Mouse (Mus musculus): ENCODE results near the gene Fkbp5. TPM values are rescaled to one million over a fixed set of nuclear protein-coding genes. Genes with fewer than 3 reads are reported as not detected.
"Not testable (repeated sequence)": the region's sequence is repeated elsewhere in the genome, so short reads cannot be mapped to it uniquely, and the experiment has no call there.

The Fkbp5 gene
- polyA plus RNA-seq (2015; fragmentation: Nextera tagmentation; extraction: Ambion mirVana), result 15.8 and 26.9 TPM in 2 replicates

- Histone ChIP-seq H3K4me3 (ENCODE audit: low read depth, low read length) (peak within 1 kb of the TSS; percentile 34), H3K27me3 (replicated peaks; ENCODE audit: insufficient read depth, low read length) (no peaks in the 10 kb centered on the region), H3K4me1 (ENCODE audit: insufficient read depth, low read depth, low read length) (peaks cover 48% of the 10 kb centered on the region), H3K36me3 (ENCODE audit: insufficient read depth, low read length) (no peaks in the 10 kb centered on the region), H3K27ac (ENCODE audit: low read length) (peak within 1 kb of the TSS; percentile 97), H3K9me3 (ENCODE audit: low read length) (no peaks in the 10 kb centered on the region), H3K9ac (replicated peaks; ENCODE audit: low read depth) (peak within 1 kb of the TSS; percentile 50), H3K4me2 (replicated peaks; ENCODE audit: low read depth, low read length) (peak within 1 kb of the TSS; percentile 73)
- peak; percentile 36; the same call in 1 of the 2 replicates for TF ChIP-seq EP300 (IDR thresholded peaks at IDR 0.05)
- TF ChIP-seq CTCF (IDR thresholded peaks at IDR 0.05), result peak; percentile 7; the same call in 1 of the 2 replicates
- ATAC-seq (peak; percentile 51), DNase-seq (ENCODE audit: low spot score) (peak; percentile 98)
- whole genome bisulfite sequencing, result 2% methylated on average over 16 of the region's 16 CpGs
Observed at GRCm38 (mm10) chr17:28517441-28517955, at the start of gene Fkbp5. Gene Fkbp5, minus strand, starts transcription at chr17:28517527.

- H3K9ac ChIP-seq (replicated peaks; ENCODE audit: low read depth), result no peak overlapping the region
- TF ChIP-seq CTCF (IDR thresholded peaks at IDR 0.05) (no peak), EP300 (IDR thresholded peaks at IDR 0.05) (no peak)
- H3K4me3 ChIP-seq (ENCODE audit: low read depth, low read length), result no peak overlapping the region
- no peaks in the 10 kb centered on the region for H3K36me3 ChIP-seq (ENCODE audit: insufficient read depth, low read length)
- no peaks in the 10 kb centered on the region for H3K4me1 ChIP-seq (ENCODE audit: insufficient read depth, low read depth, low read length)
- H3K27ac ChIP-seq (ENCODE audit: low read length), result no peak overlapping the region
- peak; percentile 48 for DNase-seq (ENCODE audit: low spot score)
- H3K9me3 ChIP-seq (ENCODE audit: low read length), result no peaks in the 10 kb centered on the region
- H3K27me3 ChIP-seq (replicated peaks; ENCODE audit: insufficient read depth, low read length), result no peaks in the 10 kb centered on the region
- ATAC-seq, result no peak
- H3K4me2 ChIP-seq (replicated peaks; ENCODE audit: low read depth, low read length), result no peak overlapping the region
Observed at GRCm38 (mm10) chr17:28565181-28565580, 47.9 kb upstream of the Fkbp5 start.

GRCm38 (mm10) chr17:28561613-28562012, 44.3 kb upstream of the Fkbp5 start:
- Histone ChIP-seq H3K36me3 (ENCODE audit: insufficient read depth, low read length) (no peaks in the 10 kb centered on the region), H3K9me3 (ENCODE audit: low read length) (no peaks in the 10 kb centered on the region), H3K27ac (ENCODE audit: low read length) (no peak overlapping the region; the same call in 1 of the 2 replicates), H3K4me2 (replicated peaks; ENCODE audit: low read depth, low read length) (no peak overlapping the region), H3K4me1 (ENCODE audit: insufficient read depth, low read depth, low read length) (no peaks in the 10 kb centered on the region), H3K9ac (replicated peaks; ENCODE audit: low read depth) (no peak overlapping the region), H3K4me3 (ENCODE audit: low read depth, low read length) (no peak overlapping the region), H3K27me3 (replicated peaks; ENCODE audit: insufficient read depth, low read length) (no peaks in the 10 kb centered on the region)
- 38% methylated on average over 7 of the region's 7 CpGs for WGBS
- no peak for DNase-seq (ENCODE audit: low spot score)
- TF ChIP-seq CTCF (IDR thresholded peaks at IDR 0.05), result no peak
- no peak for TF ChIP-seq EP300 (IDR thresholded peaks at IDR 0.05)
- peak; percentile 56 for ATAC-seq

- Histone ChIP-seq H3K27me3 (replicated peaks; ENCODE audit: insufficient read depth, low read length) (no peaks in the 10 kb centered on the region), H3K9ac (replicated peaks; ENCODE audit: low read depth) (no peak within 1 kb of the TSS), H3K9me3 (ENCODE audit: low read length) (no peaks in the 10 kb centered on the region), H3K36me3 (ENCODE audit: insufficient read depth, low read length) (no peaks in the 10 kb centered on the region), H3K4me2 (replicated peaks; ENCODE audit: low read depth, low read length) (no peak within 1 kb of the TSS), H3K4me1 (ENCODE audit: insufficient read depth, low read depth, low read length) (no peaks in the 10 kb centered on the region), H3K27ac (ENCODE audit: low read length) (no peak within 1 kb of the TSS; the same call in 1 of the 2 replicates), H3K4me3 (ENCODE audit: low read depth, low read length) (no peak within 1 kb of the TSS)
- 61% methylated on average over 4 of the region's 4 CpGs for WGBS
- DNase-seq (ENCODE audit: low spot score) (no peak), ATAC-seq (no peak)
- TF ChIP-seq EP300 (IDR thresholded peaks at IDR 0.05) (no peak), CTCF (IDR thresholded peaks at IDR 0.05) (no peak)
Observed at GRCm38 (mm10) chr17:28560598-28560997, 43.3 kb upstream of the Fkbp5 start, which contains the start of gene Clps. Gene Clps, minus strand, starts transcription at chr17:28560766.

GRCm38 (mm10) chr17:28557772-28558171, 40.4 kb upstream of the Fkbp5 start:
- no peak overlapping the region for H3K4me2 ChIP-seq (replicated peaks; ENCODE audit: low read depth, low read length)
- TF ChIP-seq CTCF (IDR thresholded peaks at IDR 0.05) (no peak), EP300 (IDR thresholded peaks at IDR 0.05) (no peak)
- H3K4me3 ChIP-seq (ENCODE audit: low read depth, low read length), result no peak overlapping the region
- H3K9ac ChIP-seq (replicated peaks; ENCODE audit: low read depth), result no peak overlapping the region
- no peaks in the 10 kb centered on the region for H3K4me1 ChIP-seq (ENCODE audit: insufficient read depth, low read depth, low read length)
- no peaks in the 10 kb centered on the region for H3K27me3 ChIP-seq (replicated peaks; ENCODE audit: insufficient read depth, low read length)
- no peak overlapping the region for H3K27ac ChIP-seq (ENCODE audit: low read length)
- ATAC-seq (no peak), DNase-seq (ENCODE audit: low spot score) (no peak)
- H3K9me3 ChIP-seq (ENCODE audit: low read length), result no peaks in the 10 kb centered on the region
- 73% methylated on average over 6 of the region's 6 CpGs for WGBS
- H3K36me3 ChIP-seq (ENCODE audit: insufficient read depth, low read length), result no peaks in the 10 kb centered on the region

GRCm38 (mm10) chr17:28556635-28557396, 39.5 kb upstream of the Fkbp5 start:
- Histone ChIP-seq H3K36me3 (ENCODE audit: insufficient read depth, low read length) (no peaks in the 10 kb centered on the region), H3K9me3 (ENCODE audit: low read length) (no peaks in the 10 kb centered on the region), H3K4me3 (ENCODE audit: low read depth, low read length) (no peak overlapping the region), H3K27me3 (replicated peaks; ENCODE audit: insufficient read depth, low read length) (no peaks in the 10 kb centered on the region), H3K27ac (ENCODE audit: low read length) (no peak overlapping the region), H3K4me2 (replicated peaks; ENCODE audit: low read depth, low read length) (no peak overlapping the region), H3K4me1 (ENCODE audit: insufficient read depth, low read depth, low read length) (no peaks in the 10 kb centered on the region), H3K9ac (replicated peaks; ENCODE audit: low read depth) (no peak overlapping the region)
- WGBS, result 41% methylated on average over 6 of the region's 6 CpGs
- DNase-seq (ENCODE audit: low spot score) (peak; percentile 62), ATAC-seq (peak; percentile 45)
- TF ChIP-seq EP300 (IDR thresholded peaks at IDR 0.05) (no peak), CTCF (IDR thresholded peaks at IDR 0.05) (peak; percentile 3; the same call in 1 of the 2 replicates)

GRCm38 (mm10) chr17:28554021-28554420, 36.7 kb upstream of the Fkbp5 start:
- H3K27me3 ChIP-seq (replicated peaks; ENCODE audit: insufficient read depth, low read length); DNase-seq (ENCODE audit: low spot score); H3K27ac ChIP-seq (ENCODE audit: low read length); H3K4me2 ChIP-seq (replicated peaks; ENCODE audit: low read depth, low read length); ATAC-seq; H3K4me3 ChIP-seq (ENCODE audit: low read depth, low read length); H3K9me3 ChIP-seq (ENCODE audit: low read length); H3K4me1 ChIP-seq (ENCODE audit: insufficient read depth, low read depth, low read length); H3K36me3 ChIP-seq (ENCODE audit: insufficient read depth, low read length); H3K9ac ChIP-seq (replicated peaks; ENCODE audit: low read depth): not testable (repeated sequence)
- 91% methylated on average over 4 of the region's 4 CpGs for WGBS
